Mouse (Mus musculus): ENCODE measurements at regions not wholly inside any gene's neighbourhood (a gene's known extent, or its start where the extent isn't known, plus 50 kb on each side); places are given as distances from the start of the nearest gene placed in this dataset.

DNA sequence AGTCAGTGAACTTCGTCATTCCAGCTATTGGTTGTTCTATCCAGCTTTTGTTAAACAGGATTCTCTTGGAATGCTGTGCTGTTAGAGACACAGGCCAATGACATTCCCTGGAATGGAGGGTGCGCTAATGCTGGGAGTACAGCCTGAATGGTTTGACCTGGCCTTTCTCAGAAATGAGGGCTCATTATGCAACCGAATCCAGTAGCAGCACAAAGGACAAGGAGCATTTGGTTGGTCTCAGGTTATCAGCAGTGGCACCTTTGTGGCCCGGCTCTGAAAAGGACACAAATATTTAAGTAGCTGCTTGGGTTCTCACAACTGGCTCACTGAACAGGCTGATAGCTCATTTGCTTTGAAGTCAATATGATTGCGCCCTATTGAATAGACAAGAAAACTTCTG lies 1423.1 kb upstream of the A1bg start:
- DNase-seq (ENCODE audit: low spot score) (no peak), ATAC-seq (ENCODE audit: low read depth) (no peak)
- H3K27ac ChIP-seq (replicated peaks; ENCODE audit: low read depth, low read length) = no peak overlapping the region
- no peaks in the 10 kb centered on the region for H3K36me3 ChIP-seq (ENCODE audit: control insufficient read depth, insufficient read depth, low read length)
- H3K4me3 ChIP-seq (ENCODE audit: low read depth, low read length) = no peak overlapping the region
- H3K9ac ChIP-seq (ENCODE audit: low read depth, low read length) = no peak overlapping the region
- WGBS = 81% methylated on average over 5 of the region's 5 CpGs
- no peaks in the 10 kb centered on the region for H3K9me3 ChIP-seq (ENCODE audit: control insufficient read depth, low read length)
- H3K4me2 ChIP-seq (ENCODE audit: low read depth, low read length) = no peak overlapping the region
- H3K27me3 ChIP-seq (replicated peaks; ENCODE audit: control insufficient read depth, insufficient read depth, low read length) = no peaks in the 10 kb centered on the region
- no peaks in the 10 kb centered on the region for H3K4me1 ChIP-seq (ENCODE audit: control insufficient read depth, insufficient read depth, low read length)

- H3K4me1 ChIP-seq (ENCODE audit: control insufficient read depth, insufficient read depth, low read length) = no peaks in the 10 kb centered on the region
- 83% methylated on average over 6 of the region's 6 CpGs for WGBS
- no peak overlapping the region for H3K4me2 ChIP-seq (ENCODE audit: low read depth, low read length)
- H3K9me3 ChIP-seq (ENCODE audit: control insufficient read depth, low read length) = no peaks in the 10 kb centered on the region
- ATAC-seq (ENCODE audit: low read depth) (no peak), DNase-seq (ENCODE audit: low spot score) (no peak)
- H3K27ac ChIP-seq (replicated peaks; ENCODE audit: low read depth, low read length) = no peak overlapping the region
- H3K4me3 ChIP-seq (ENCODE audit: low read depth, low read length) = no peak overlapping the region
- H3K9ac ChIP-seq (ENCODE audit: low read depth, low read length) = no peak overlapping the region
- no peaks in the 10 kb centered on the region for H3K36me3 ChIP-seq (ENCODE audit: control insufficient read depth, insufficient read depth, low read length)
- no peaks in the 10 kb centered on the region for H3K27me3 ChIP-seq (replicated peaks; ENCODE audit: control insufficient read depth, insufficient read depth, low read length)
These were observed 1413.9 kb upstream of the A1bg start for GRCm38 (mm10) chr15:62336454-62337284.

DNA sequence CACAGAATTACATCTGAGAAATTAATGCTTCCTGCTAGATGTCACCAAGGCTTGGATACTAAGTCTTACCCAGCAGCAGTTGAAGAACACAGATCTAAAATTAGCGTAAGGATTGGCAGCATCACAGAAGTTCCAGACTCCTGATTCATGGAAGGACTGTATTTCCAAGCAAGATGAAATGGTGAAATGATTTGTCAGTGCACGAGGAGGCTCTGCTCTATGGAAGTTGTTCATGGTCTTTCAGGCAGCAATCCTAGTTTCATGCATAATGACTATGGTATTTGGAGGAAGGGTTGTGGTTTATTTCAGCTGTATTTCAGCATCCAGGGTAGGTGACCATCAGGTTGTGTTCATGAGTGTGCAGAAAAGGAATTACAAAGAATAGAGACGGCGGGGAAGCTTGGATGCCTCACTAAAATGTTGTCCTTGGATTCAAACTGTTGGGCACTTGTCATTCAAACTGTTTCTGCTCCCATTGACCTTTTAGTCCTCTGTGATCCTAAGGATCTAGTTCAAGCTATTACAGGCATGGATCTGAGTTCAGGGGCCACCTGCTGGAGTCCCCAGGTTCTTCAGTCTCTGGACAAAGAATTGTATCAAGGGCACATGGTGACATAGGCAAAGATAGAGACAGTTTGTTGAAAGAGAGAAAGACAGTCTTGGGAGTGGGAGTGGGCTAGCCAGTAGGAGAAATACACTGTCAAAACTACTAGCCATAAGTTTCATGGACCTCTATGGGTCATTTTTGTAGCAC lies 1411.6 kb upstream of the A1bg start:
- WGBS = 91% methylated on average over 4 of the region's 4 CpGs
- Histone ChIP-seq H3K4me2 (ENCODE audit: low read depth, low read length) (no peak overlapping the region), H3K27ac (replicated peaks; ENCODE audit: low read depth, low read length) (no peak overlapping the region), H3K4me3 (ENCODE audit: low read depth, low read length) (no peak overlapping the region), H3K9me3 (ENCODE audit: control insufficient read depth, low read length) (no peaks in the 10 kb centered on the region), H3K4me1 (ENCODE audit: control insufficient read depth, insufficient read depth, low read length) (no peaks in the 10 kb centered on the region), H3K9ac (ENCODE audit: low read depth, low read length) (no peak overlapping the region), H3K36me3 (ENCODE audit: control insufficient read depth, insufficient read depth, low read length) (no peaks in the 10 kb centered on the region), H3K27me3 (replicated peaks; ENCODE audit: control insufficient read depth, insufficient read depth, low read length) (no peaks in the 10 kb centered on the region)
- no peak for ATAC-seq (ENCODE audit: low read depth)
- DNase-seq (ENCODE audit: low spot score) = no peak

GRCm38 (mm10) chr15:62332129-62332528 lies 1409.3 kb upstream of the A1bg start:
- H3K4me2 ChIP-seq (ENCODE audit: low read depth, low read length) = no peak overlapping the region
- no peaks in the 10 kb centered on the region for H3K27me3 ChIP-seq (replicated peaks; ENCODE audit: control insufficient read depth, insufficient read depth, low read length)
- ATAC-seq (ENCODE audit: low read depth) (no peak), DNase-seq (ENCODE audit: low spot score) (no peak)
- H3K27ac ChIP-seq (replicated peaks; ENCODE audit: low read depth, low read length) = no peak overlapping the region
- H3K36me3 ChIP-seq (ENCODE audit: control insufficient read depth, insufficient read depth, low read length) = no peaks in the 10 kb centered on the region
- H3K4me3 ChIP-seq (ENCODE audit: low read depth, low read length) = no peak overlapping the region
- WGBS = 85% methylated on average over 5 of the region's 5 CpGs
- no peaks in the 10 kb centered on the region for H3K9me3 ChIP-seq (ENCODE audit: control insufficient read depth, low read length)
- H3K4me1 ChIP-seq (ENCODE audit: control insufficient read depth, insufficient read depth, low read length) = peaks cover 5% of the 10 kb centered on the region
- no peak overlapping the region for H3K9ac ChIP-seq (ENCODE audit: low read depth, low read length)

- H3K4me3 ChIP-seq (ENCODE audit: low read depth, low read length) = no peak overlapping the region
- 92% methylated on average over 3 of the region's 3 CpGs for WGBS
- no peaks in the 10 kb centered on the region for H3K9me3 ChIP-seq (ENCODE audit: control insufficient read depth, low read length)
- no peaks in the 10 kb centered on the region for H3K27me3 ChIP-seq (replicated peaks; ENCODE audit: control insufficient read depth, insufficient read depth, low read length)
- no peak for DNase-seq (ENCODE audit: low spot score)
- no peak overlapping the region for H3K27ac ChIP-seq (replicated peaks; ENCODE audit: low read depth, low read length)
- peaks cover 5% of the 10 kb centered on the region for H3K4me1 ChIP-seq (ENCODE audit: control insufficient read depth, insufficient read depth, low read length)
- no peak overlapping the region for H3K4me2 ChIP-seq (ENCODE audit: low read depth, low read length)
- H3K36me3 ChIP-seq (ENCODE audit: control insufficient read depth, insufficient read depth, low read length) = no peaks in the 10 kb centered on the region
- ATAC-seq (ENCODE audit: low read depth) = no peak
- H3K9ac ChIP-seq (ENCODE audit: low read depth, low read length) = no peak overlapping the region
These were observed 1408.5 kb upstream of the A1bg start for GRCm38 (mm10) chr15:62331138-62331800.

GRCm38 (mm10) chr15:62328920-62329319 lies 1406.1 kb upstream of the A1bg start:
- Histone ChIP-seq H3K36me3 (ENCODE audit: control insufficient read depth, insufficient read depth, low read length) (no peaks in the 10 kb centered on the region), H3K9me3 (ENCODE audit: control insufficient read depth, low read length) (no peaks in the 10 kb centered on the region), H3K4me1 (ENCODE audit: control insufficient read depth, insufficient read depth, low read length) (peaks cover 5% of the 10 kb centered on the region), H3K27me3 (replicated peaks; ENCODE audit: control insufficient read depth, insufficient read depth, low read length) (no peaks in the 10 kb centered on the region), H3K4me3 (ENCODE audit: low read depth, low read length) (no peak overlapping the region), H3K4me2 (ENCODE audit: low read depth, low read length) (no peak overlapping the region), H3K9ac (ENCODE audit: low read depth, low read length) (no peak overlapping the region), H3K27ac (replicated peaks; ENCODE audit: low read depth, low read length) (no peak overlapping the region)
- peak; percentile 56 for DNase-seq (ENCODE audit: low spot score)
- ATAC-seq (ENCODE audit: low read depth) = no peak
- 11% methylated on average over 3 of the region's 3 CpGs for WGBS

DNA sequence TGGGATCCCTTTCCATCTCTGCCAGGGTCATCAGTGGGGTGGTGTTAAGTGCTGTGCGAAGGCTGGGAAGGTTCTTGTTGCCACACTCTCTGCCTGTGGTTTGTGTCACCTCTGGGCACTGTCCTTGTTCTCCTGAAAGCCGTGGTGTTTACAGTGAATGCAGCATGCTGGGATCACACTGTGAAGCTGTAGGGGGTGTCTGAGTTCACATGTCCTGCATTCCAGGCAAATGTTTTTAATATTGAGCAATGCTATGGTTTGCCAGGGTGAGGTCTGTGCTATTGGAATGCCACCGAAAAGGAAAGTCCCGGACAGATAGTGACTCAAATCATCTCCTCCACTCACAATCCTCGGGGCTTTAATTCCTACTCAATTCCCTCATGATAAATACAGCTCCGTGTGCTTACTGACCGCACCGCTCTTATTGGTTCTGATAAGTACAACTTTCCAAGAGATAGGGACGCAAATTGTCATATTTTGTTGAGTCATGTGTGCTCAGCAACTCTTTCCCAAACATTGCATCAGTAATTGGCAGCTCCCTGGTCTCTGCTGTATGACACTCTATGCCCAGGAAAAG lies 1405.6 kb upstream of the A1bg start:
- Histone ChIP-seq H3K4me3 (ENCODE audit: low read depth, low read length) (no peak overlapping the region), H3K4me1 (ENCODE audit: control insufficient read depth, insufficient read depth, low read length) (peaks cover 5% of the 10 kb centered on the region), H3K27me3 (replicated peaks; ENCODE audit: control insufficient read depth, insufficient read depth, low read length) (no peaks in the 10 kb centered on the region), H3K9ac (ENCODE audit: low read depth, low read length) (no peak overlapping the region), H3K27ac (replicated peaks; ENCODE audit: low read depth, low read length) (no peak overlapping the region), H3K36me3 (ENCODE audit: control insufficient read depth, insufficient read depth, low read length) (no peaks in the 10 kb centered on the region), H3K9me3 (ENCODE audit: control insufficient read depth, low read length) (no peaks in the 10 kb centered on the region), H3K4me2 (ENCODE audit: low read depth, low read length) (peak overlapping the region; percentile 27; the same call in 1 of the 2 replicates)
- ATAC-seq (ENCODE audit: low read depth) (0 out of 2 replicates have a peak, but pooled peaks have one; percentile 50), DNase-seq (ENCODE audit: low spot score) (peak; percentile 53)
- WGBS = 34% methylated on average over 9 of the region's 9 CpGs

DNA sequence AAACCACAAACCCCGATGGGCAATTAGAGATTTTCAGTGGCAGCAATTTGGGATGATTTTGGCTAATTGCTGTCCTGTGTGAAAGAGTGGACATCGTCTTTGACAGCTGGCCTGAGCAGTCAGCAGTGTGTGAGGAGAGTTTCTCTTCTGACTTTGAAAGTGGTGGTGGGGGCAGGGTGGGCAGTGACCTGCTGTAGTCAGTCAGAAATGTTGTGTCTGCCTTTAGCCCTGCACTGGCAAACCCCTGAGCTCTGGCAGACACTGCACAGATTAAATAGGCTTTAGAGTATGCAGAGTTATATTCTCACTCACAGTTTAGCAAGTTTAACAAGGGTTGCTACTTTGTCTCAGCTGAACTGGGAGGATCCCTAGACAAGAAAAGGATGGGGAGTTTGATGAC lies 1404.7 kb upstream of the A1bg start:
- 43% methylated on average over 2 of the region's 2 CpGs for WGBS
- no peak overlapping the region for H3K4me2 ChIP-seq (ENCODE audit: low read depth, low read length)
- peaks cover 5% of the 10 kb centered on the region for H3K4me1 ChIP-seq (ENCODE audit: control insufficient read depth, insufficient read depth, low read length)
- no peaks in the 10 kb centered on the region for H3K36me3 ChIP-seq (ENCODE audit: control insufficient read depth, insufficient read depth, low read length)
- no peaks in the 10 kb centered on the region for H3K27me3 ChIP-seq (replicated peaks; ENCODE audit: control insufficient read depth, insufficient read depth, low read length)
- H3K9ac ChIP-seq (ENCODE audit: low read depth, low read length) = no peak overlapping the region
- H3K4me3 ChIP-seq (ENCODE audit: low read depth, low read length) = no peak overlapping the region
- ATAC-seq (ENCODE audit: low read depth) (no peak), DNase-seq (ENCODE audit: low spot score) (peak; percentile 11)
- no peak overlapping the region for H3K27ac ChIP-seq (replicated peaks; ENCODE audit: low read depth, low read length)
- no peaks in the 10 kb centered on the region for H3K9me3 ChIP-seq (ENCODE audit: control insufficient read depth, low read length)
